Mouse (Mus musculus): ENCODE data around the gene Fggy. TPM values are rescaled to one million over a fixed set of nuclear protein-coding genes. Genes with fewer than 3 reads are reported as not detected.

The Fggy gene
- polyA plus RNA-seq, 1 experiment from 2014 or later: 5.3 TPM

DNA sequence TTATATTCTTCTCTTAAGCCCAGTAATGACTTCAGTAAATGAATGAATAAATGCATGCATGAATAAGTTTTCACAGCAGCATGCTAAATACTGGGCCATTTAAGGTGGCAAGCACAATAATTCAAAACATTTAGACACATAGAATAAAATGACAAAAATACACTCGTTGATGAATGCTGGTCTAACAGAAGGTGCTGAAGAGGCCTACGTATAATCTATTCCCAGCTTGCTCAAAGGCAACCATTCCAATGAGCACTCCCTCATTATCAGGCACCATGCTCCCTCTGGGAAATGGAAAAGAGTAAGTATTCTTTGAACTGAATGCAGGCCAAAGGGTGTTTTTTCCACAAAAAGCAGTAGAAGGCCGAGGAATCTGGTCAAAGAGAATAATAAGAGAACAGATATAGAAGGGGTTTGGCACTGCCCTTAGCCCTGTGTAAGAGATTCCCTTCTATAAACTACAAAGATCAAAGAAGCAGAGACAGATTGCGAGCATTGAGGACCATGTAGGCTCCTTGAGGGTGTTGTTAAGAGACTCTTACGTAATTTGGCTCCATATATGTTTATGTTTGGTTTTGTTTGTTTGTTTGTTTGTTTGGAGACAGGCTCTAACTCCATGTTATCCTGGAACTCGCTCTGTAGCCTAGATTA, 195.4 kb downstream of the Fggy start:
- Histone ChIP-seq H3K27ac (replicated peaks) (no peak overlapping the region), H3K9me3 (ENCODE audit: control insufficient read depth, low read length) (no peaks in the 10 kb centered on the region), H3K4me1 (replicated peaks; ENCODE audit: control insufficient read depth, insufficient read depth) (no peaks in the 10 kb centered on the region), H3K4me3 (ENCODE audit: low read depth, low read length) (no peak overlapping the region), H3K36me3 (ENCODE audit: control insufficient read depth, insufficient read depth, low read length) (no peaks in the 10 kb centered on the region), H3K27me3 (ENCODE audit: control insufficient read depth, insufficient read depth, low read length) (no peaks in the 10 kb centered on the region), H3K4me2 (replicated peaks; ENCODE audit: low read depth) (no peak overlapping the region), H3K9ac (ENCODE audit: low read length) (no peak overlapping the region)
- TF ChIP-seq EP300 (optimal IDR thresholded peaks at IDR 0.05): no peak
- no peak for TF ChIP-seq CTCF (IDR thresholded peaks at IDR 0.05; ENCODE audit: low read depth)
- ATAC-seq (ENCODE audit: low FRiP score, low TSS enrichment) (no peak), DNase-seq (ENCODE audit: low spot score) (no peak)
- 75% methylated on average over 6 of the region's 6 CpGs for WGBS

DNA sequence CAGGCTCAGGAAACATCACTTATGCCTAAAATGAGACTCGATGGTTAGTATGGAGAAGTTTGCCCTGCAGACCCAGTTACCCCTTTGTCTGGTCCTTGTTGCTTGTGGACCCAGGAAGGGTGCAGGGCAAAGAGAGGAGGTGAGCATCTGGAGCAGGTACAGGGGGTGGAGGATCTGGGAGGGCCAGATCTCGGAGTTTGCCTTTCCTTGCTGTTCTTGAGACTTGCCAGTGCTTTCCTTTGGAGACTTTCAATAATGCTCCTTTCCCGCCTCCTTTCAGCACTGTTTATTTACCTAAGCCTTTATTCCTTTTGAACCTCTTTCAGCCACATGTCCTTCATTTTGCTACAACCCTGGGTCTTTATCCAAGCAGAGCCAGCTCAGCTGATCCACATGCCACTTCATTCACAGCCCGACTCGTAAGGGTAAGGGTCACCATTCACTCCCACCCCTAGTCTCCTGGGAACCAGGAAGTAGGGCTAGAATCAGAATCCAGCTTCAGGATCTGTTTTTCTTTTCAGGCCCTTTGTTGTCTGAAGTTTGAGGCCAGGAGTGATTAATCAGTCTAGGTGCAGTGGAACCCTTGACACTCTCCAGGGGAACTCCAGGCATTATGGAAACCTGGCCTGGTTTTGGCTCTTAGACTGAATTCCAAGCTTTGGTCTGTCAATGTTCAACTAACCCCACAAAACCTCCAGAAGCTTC, 201.9 kb downstream of the Fggy start:
- no peaks in the 10 kb centered on the region for H3K36me3 ChIP-seq (ENCODE audit: control insufficient read depth, insufficient read depth, low read length)
- H3K4me2 ChIP-seq (replicated peaks; ENCODE audit: low read depth): no peak overlapping the region
- H3K27ac ChIP-seq (replicated peaks): no peak overlapping the region
- ATAC-seq (ENCODE audit: low FRiP score, low TSS enrichment): peak; percentile 54; the same call in 1 of the 2 replicates
- no peaks in the 10 kb centered on the region for H3K4me1 ChIP-seq (replicated peaks; ENCODE audit: control insufficient read depth, insufficient read depth)
- no peak overlapping the region for H3K9ac ChIP-seq (ENCODE audit: low read length)
- no peaks in the 10 kb centered on the region for H3K27me3 ChIP-seq (ENCODE audit: control insufficient read depth, insufficient read depth, low read length)
- TF ChIP-seq CTCF (IDR thresholded peaks at IDR 0.05; ENCODE audit: low read depth) (no peak), EP300 (optimal IDR thresholded peaks at IDR 0.05) (no peak)
- no peak for DNase-seq (ENCODE audit: low spot score)
- no peaks in the 10 kb centered on the region for H3K9me3 ChIP-seq (ENCODE audit: control insufficient read depth, low read length)
- H3K4me3 ChIP-seq (ENCODE audit: low read depth, low read length): no peak overlapping the region
- WGBS: 53% methylated on average over 5 of the region's 5 CpGs

- 60% methylated on average over 2 of the region's 2 CpGs for WGBS
- Histone ChIP-seq H3K9me3 (ENCODE audit: control insufficient read depth, low read length) (no peaks in the 10 kb centered on the region), H3K4me3 (ENCODE audit: low read depth, low read length) (no peak overlapping the region), H3K27me3 (ENCODE audit: control insufficient read depth, insufficient read depth, low read length) (no peaks in the 10 kb centered on the region), H3K27ac (replicated peaks) (no peak overlapping the region), H3K4me1 (replicated peaks; ENCODE audit: control insufficient read depth, insufficient read depth) (no peaks in the 10 kb centered on the region), H3K36me3 (ENCODE audit: control insufficient read depth, insufficient read depth, low read length) (no peaks in the 10 kb centered on the region), H3K9ac (ENCODE audit: low read length) (no peak overlapping the region), H3K4me2 (replicated peaks; ENCODE audit: low read depth) (no peak overlapping the region)
- DNase-seq (ENCODE audit: low spot score): no peak
- TF ChIP-seq CTCF (IDR thresholded peaks at IDR 0.05; ENCODE audit: low read depth) (no peak), EP300 (optimal IDR thresholded peaks at IDR 0.05) (no peak)
- no peak for ATAC-seq (ENCODE audit: low FRiP score, low TSS enrichment)
These were observed 208.1 kb downstream of the Fggy start for GRCm38 (mm10) chr4:95765359-95765758.

- no peak overlapping the region for H3K9ac ChIP-seq (ENCODE audit: low read length)
These were observed 213.2 kb downstream of the Fggy start for GRCm38 (mm10) chr4:95770469-95770868.

DNA sequence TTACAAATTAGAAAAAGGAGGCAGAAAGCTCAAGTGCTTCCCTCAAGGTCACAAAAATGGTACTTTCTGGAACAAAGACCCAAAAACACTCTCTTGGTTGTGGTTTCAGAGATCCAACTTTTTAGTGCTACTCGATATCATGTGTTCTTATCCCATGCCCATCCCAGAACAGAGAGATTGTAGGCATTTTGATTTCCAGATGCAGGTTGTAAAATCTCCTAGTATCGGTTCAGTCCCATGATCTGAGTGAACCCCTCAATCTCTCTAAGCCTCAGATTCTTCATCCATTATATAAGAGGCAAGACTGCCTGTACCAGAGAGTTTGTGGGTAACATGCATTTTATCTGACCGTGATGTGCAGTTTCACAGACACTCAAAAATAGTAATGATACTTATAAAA, 214.2 kb downstream of the Fggy start:
- 94% methylated on average over 3 of the region's 3 CpGs for WGBS
- Histone ChIP-seq H3K4me3 (ENCODE audit: low read depth, low read length) (no peak overlapping the region), H3K9me3 (ENCODE audit: control insufficient read depth, low read length) (no peaks in the 10 kb centered on the region), H3K27me3 (ENCODE audit: control insufficient read depth, insufficient read depth, low read length) (no peaks in the 10 kb centered on the region), H3K4me2 (replicated peaks; ENCODE audit: low read depth) (no peak overlapping the region), H3K9ac (ENCODE audit: low read length) (no peak overlapping the region), H3K4me1 (replicated peaks; ENCODE audit: control insufficient read depth, insufficient read depth) (no peaks in the 10 kb centered on the region), H3K36me3 (ENCODE audit: control insufficient read depth, insufficient read depth, low read length) (no peaks in the 10 kb centered on the region), H3K27ac (replicated peaks) (no peak overlapping the region)
- TF ChIP-seq EP300 (optimal IDR thresholded peaks at IDR 0.05) (no peak), CTCF (IDR thresholded peaks at IDR 0.05; ENCODE audit: low read depth) (no peak)
- ATAC-seq (ENCODE audit: low FRiP score, low TSS enrichment): no peak
- no peak for DNase-seq (ENCODE audit: low spot score)

More at GRCm38 (mm10) chr4:95770469-95770868, 213.2 kb downstream of the Fggy start:
- Histone ChIP-seq H3K27me3 (ENCODE audit: control insufficient read depth, insufficient read depth, low read length) (no peaks in the 10 kb centered on the region), H3K4me3 (ENCODE audit: low read depth, low read length) (no peak overlapping the region), H3K4me2 (replicated peaks; ENCODE audit: low read depth) (no peak overlapping the region), H3K4me1 (replicated peaks; ENCODE audit: control insufficient read depth, insufficient read depth) (no peaks in the 10 kb centered on the region), H3K27ac (replicated peaks) (no peak overlapping the region), H3K36me3 (ENCODE audit: control insufficient read depth, insufficient read depth, low read length) (no peaks in the 10 kb centered on the region), H3K9me3 (ENCODE audit: control insufficient read depth, low read length) (no peaks in the 10 kb centered on the region)
- ATAC-seq (ENCODE audit: low FRiP score, low TSS enrichment): no peak
- no peak for TF ChIP-seq CTCF (IDR thresholded peaks at IDR 0.05; ENCODE audit: low read depth)
- no peak for TF ChIP-seq EP300 (optimal IDR thresholded peaks at IDR 0.05)
- no peak for DNase-seq (ENCODE audit: low spot score)
- WGBS: 82% methylated on average over 5 of the region's 5 CpGs

DNA sequence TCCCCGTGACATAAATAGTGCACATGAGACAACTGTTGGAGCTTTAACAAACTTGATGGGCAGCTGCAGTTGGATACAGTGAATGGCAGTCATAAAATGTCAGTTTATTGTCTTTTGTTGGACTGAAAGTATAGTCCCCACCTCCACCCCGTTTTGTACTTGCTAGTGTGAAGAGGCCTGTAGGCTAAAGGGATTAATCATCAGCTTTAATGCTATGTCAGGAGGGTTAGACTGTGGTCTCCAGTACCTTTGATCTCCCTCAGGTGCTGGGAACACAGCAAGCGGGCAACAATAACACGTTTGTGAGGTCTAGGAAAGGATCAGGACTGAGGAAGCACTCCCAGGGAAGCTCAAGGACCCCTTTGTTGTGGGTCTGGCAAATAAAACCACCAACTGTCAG, 214.6 kb downstream of the Fggy start:
- no peaks in the 10 kb centered on the region for H3K27me3 ChIP-seq (ENCODE audit: control insufficient read depth, insufficient read depth, low read length)
- H3K4me3 ChIP-seq (ENCODE audit: low read depth, low read length): no peak overlapping the region
- H3K4me1 ChIP-seq (replicated peaks; ENCODE audit: control insufficient read depth, insufficient read depth): no peaks in the 10 kb centered on the region
- DNase-seq (ENCODE audit: low spot score) (no peak), ATAC-seq (ENCODE audit: low FRiP score, low TSS enrichment) (no peak)
- H3K9me3 ChIP-seq (ENCODE audit: control insufficient read depth, low read length): no peaks in the 10 kb centered on the region
- TF ChIP-seq CTCF (IDR thresholded peaks at IDR 0.05; ENCODE audit: low read depth) (no peak), EP300 (optimal IDR thresholded peaks at IDR 0.05) (no peak)
- H3K36me3 ChIP-seq (ENCODE audit: control insufficient read depth, insufficient read depth, low read length): no peaks in the 10 kb centered on the region
- 64% methylated on average over 4 of the region's 4 CpGs for WGBS
- H3K9ac ChIP-seq (ENCODE audit: low read length): no peak overlapping the region
- H3K27ac ChIP-seq (replicated peaks): no peak overlapping the region
- H3K4me2 ChIP-seq (replicated peaks; ENCODE audit: low read depth): no peak overlapping the region
